Mouse (Mus musculus): ENCODE data around the gene Amfr.

GRCm38 (mm10) chr8:94011076-94012012, 1.3 kb downstream of the Amfr start:
- TF ChIP-seq POLR2A (IDR thresholded peaks at IDR 0.05; ENCODE audit: insufficient read depth, low read depth, low read length) = no peak
- no peak for TF ChIP-seq CTCF (IDR thresholded peaks at IDR 0.05; ENCODE audit: insufficient read depth, low read depth, low read length)

Data from olfactory bulb, adult 2 months (tissue).